Mouse (Mus musculus) liver, embryonic 13.5 days (tissue): ENCODE results near the gene Slc37a1. TPM values are rescaled to one million over a fixed set of nuclear protein-coding genes. Genes with fewer than 3 reads are reported as not detected.

Experiments used
- ATAC-seq: fragments of 200-750 bp; cut with Nextera tagmentation; 2 replicates; pipeline ENCODE4 v1.8.0; 2017; ENCODE audit warnings: low read depth, mild to moderate bottlenecking, moderate number of reproducible peaks, moderate library complexity
- DNase-seq: peaks from one replicate; pipeline ENCODE4 v3.0.0; 2022
- H3K27ac ChIP-seq: fragments of 300-500 bp; sonication (generic); 2 replicates; pipeline ENCODE4 v1.5.1; 2015; ENCODE audit warnings: moderate library complexity, mild to moderate bottlenecking, inconsistent platforms
- H3K27me3 ChIP-seq: fragments of 300-500 bp; sonication (generic); 2 replicates; pipeline ENCODE4 v1.6.1; 2015; ENCODE audit warnings: mild to moderate bottlenecking, inconsistent platforms
- H3K36me3 ChIP-seq: fragments of 300-500 bp; sonication (generic); 2 replicates; pipeline ENCODE4 v1.6.1; 2015; ENCODE audit warnings: mild to moderate bottlenecking, inconsistent platforms
- H3K4me1 ChIP-seq: fragments of 300-500 bp; sonication (generic); replicated peaks from 2 replicates; pipeline ENCODE4 v1.6.1; 2015; ENCODE audit warnings: inconsistent platforms
- H3K4me2 ChIP-seq: fragments of 300-500 bp; sonication (generic); 2 replicates; pipeline ENCODE4 v1.6.1; 2015; ENCODE audit warnings: inconsistent platforms, mild to moderate bottlenecking, moderate library complexity
- H3K4me3 ChIP-seq: fragments of 300-500 bp; sonication (generic); replicated peaks from 2 replicates; pipeline ENCODE4 v1.5.1; 2015; ENCODE audit warnings: mild to moderate bottlenecking, inconsistent platforms
- H3K9ac ChIP-seq: fragments of 300-500 bp; sonication (generic); 2 replicates; pipeline ENCODE4 v1.6.1; 2015; ENCODE audit warnings: mild to moderate bottlenecking, inconsistent platforms
- H3K9me3 ChIP-seq: fragments of 300-500 bp; sonication (generic); replicated peaks from 2 replicates; pipeline ENCODE4 v1.6.1; 2016; ENCODE audit warnings: inconsistent platforms
- WGBS: fragments of 180-500 bp; shearing (Covaris S2); methylation state at CpG from one replicate; pipeline ENCODE4 v1.1.7; 2015; ENCODE audit not compliant: insufficient replicate concordance; 5-methylcytosine and 5-hydroxymethylcytosine counted together
- polyA plus RNA-seq: library from polyadenylated mRNA; unstranded; fragments of >200 nt; fragmentation: Nextera tagmentation; extraction: Ambion mirVana; gene quantifications from 2 replicates; pipeline ENCODE4 v1.2.1, GENCODE M21; 2015

Slc37a1 gene
- polyA plus RNA-seq, 1 experiment from 2014 or later = 2.9 TPM

- WGBS = 48% methylated on average over 9 of the region's 9 CpGs
- Histone ChIP-seq H3K4me2 (no peak overlapping the region), H3K4me1 (peaks cover 22% of the 10 kb centered on the region), H3K36me3 (no peaks in the 10 kb centered on the region), H3K4me3 (no peak overlapping the region), H3K9ac (no peak overlapping the region), H3K27me3 (peaks cover 8% of the 10 kb centered on the region; the same call in 1 of the 2 replicates), H3K9me3 (no peaks in the 10 kb centered on the region), H3K27ac (no peak overlapping the region)
- DNase-seq (no peak), ATAC-seq (no peak)
These were observed 7.1 kb upstream of the Slc37a1 start for GRCm38 (mm10) chr17:31279541-31279940.

- Histone ChIP-seq H3K4me3 (no peak overlapping the region), H3K9me3 (no peaks in the 10 kb centered on the region), H3K36me3 (no peaks in the 10 kb centered on the region), H3K27ac (no peak overlapping the region), H3K27me3 (peaks cover 8% of the 10 kb centered on the region; the same call in 1 of the 2 replicates), H3K4me2 (no peak overlapping the region), H3K9ac (no peak overlapping the region), H3K4me1 (peaks cover 22% of the 10 kb centered on the region)
- no peak for DNase-seq
- 17% methylated on average over 6 of the region's 6 CpGs for WGBS
- ATAC-seq = no peak
These were observed 6.3 kb upstream of the Slc37a1 start for GRCm38 (mm10) chr17:31280269-31280668.

- H3K9me3 ChIP-seq = no peaks in the 10 kb centered on the region
- H3K4me1 ChIP-seq = peaks cover 17% of the 10 kb centered on the region
- H3K27ac ChIP-seq = no peak overlapping the region
- H3K9ac ChIP-seq = no peak overlapping the region
- DNase-seq = no peak
- ATAC-seq = no peak
- no peak overlapping the region for H3K4me3 ChIP-seq
- no peaks in the 10 kb centered on the region for H3K27me3 ChIP-seq
- WGBS = 44% methylated on average over 19 of the region's 19 CpGs
- H3K36me3 ChIP-seq = no peaks in the 10 kb centered on the region
- H3K4me2 ChIP-seq = no peak overlapping the region
These were observed 4.5 kb upstream of the Slc37a1 start for GRCm38 (mm10) chr17:31281830-31282686.

DNA sequence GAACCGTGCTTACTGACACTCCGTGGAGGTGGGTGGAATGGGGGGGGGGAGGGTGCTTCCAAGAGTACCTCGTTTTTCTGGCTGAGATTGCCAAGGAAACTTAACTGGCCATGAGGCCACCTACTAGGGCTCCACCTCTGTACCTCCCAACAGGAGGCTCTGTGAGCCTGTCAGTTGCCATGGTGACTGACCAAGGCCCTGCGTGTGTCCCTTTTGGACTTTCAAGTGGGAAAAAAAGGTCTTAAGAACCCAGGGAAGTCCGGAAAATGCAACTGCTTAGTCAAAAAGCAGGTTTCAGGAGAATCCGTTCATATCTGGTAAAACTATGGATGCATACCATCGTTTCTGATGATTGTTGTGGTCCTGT lies 3.9 kb upstream of the Slc37a1 start:
- no peak overlapping the region for H3K4me2 ChIP-seq
- ATAC-seq = no peak
- H3K9ac ChIP-seq = no peak overlapping the region
- 41% methylated on average over 7 of the region's 7 CpGs for WGBS
- H3K4me3 ChIP-seq = no peak overlapping the region
- peaks cover 14% of the 10 kb centered on the region; the same call in 1 of the 2 replicates for H3K4me1 ChIP-seq
- H3K27ac ChIP-seq = no peak overlapping the region
- H3K9me3 ChIP-seq = no peaks in the 10 kb centered on the region
- no peaks in the 10 kb centered on the region for H3K36me3 ChIP-seq
- no peaks in the 10 kb centered on the region for H3K27me3 ChIP-seq
- no peak for DNase-seq

DNA sequence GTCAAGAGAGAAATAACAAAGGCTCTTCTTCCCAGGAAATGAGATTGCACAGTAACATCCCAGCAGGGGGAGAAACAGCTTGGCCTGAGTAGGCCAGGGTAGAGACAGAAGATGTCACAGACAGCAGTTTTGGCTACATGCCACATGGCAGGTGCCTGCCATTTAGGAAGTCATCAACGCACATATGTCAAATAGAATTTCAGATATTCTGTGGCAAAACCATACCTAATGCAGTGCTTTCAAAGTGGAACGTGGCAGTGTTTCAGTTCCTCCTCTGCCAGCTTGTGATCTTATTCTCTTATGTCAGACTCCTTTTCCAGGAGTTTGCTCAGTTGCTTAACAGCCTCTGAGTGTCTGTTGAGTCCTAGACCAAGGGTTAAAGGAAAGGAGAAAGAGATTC lies 725 bp upstream of the Slc37a1 start:
- H3K4me3 ChIP-seq = no peak overlapping the region
- no peaks in the 10 kb centered on the region for H3K27me3 ChIP-seq
- no peak for ATAC-seq
- no peak for DNase-seq
- H3K9me3 ChIP-seq = no peaks in the 10 kb centered on the region
- H3K36me3 ChIP-seq = no peaks in the 10 kb centered on the region
- H3K27ac ChIP-seq = no peak overlapping the region
- no peaks in the 10 kb centered on the region for H3K4me1 ChIP-seq
- 53% methylated on average over 2 of the region's 2 CpGs for WGBS
- H3K4me2 ChIP-seq = no peak overlapping the region
- no peak overlapping the region for H3K9ac ChIP-seq

- Histone ChIP-seq H3K27me3 (no peaks in the 10 kb centered on the region), H3K4me2 (no peak overlapping the region), H3K27ac (no peak overlapping the region), H3K4me1 (no peaks in the 10 kb centered on the region), H3K4me3 (no peak overlapping the region), H3K36me3 (no peaks in the 10 kb centered on the region), H3K9me3 (no peaks in the 10 kb centered on the region), H3K9ac (no peak overlapping the region)
- ATAC-seq (no peak), DNase-seq (no peak)
- WGBS = 67% methylated on average over 3 of the region's 3 CpGs
These were observed 624 bp downstream of the Slc37a1 start for GRCm38 (mm10) chr17:31287216-31287615.

- H3K4me3 ChIP-seq = no peak overlapping the region
- no peaks in the 10 kb centered on the region for H3K27me3 ChIP-seq
- H3K27ac ChIP-seq = no peak overlapping the region
- H3K36me3 ChIP-seq = no peaks in the 10 kb centered on the region
- no peak overlapping the region for H3K9ac ChIP-seq
- no peak for ATAC-seq
- no peak for DNase-seq
- H3K4me1 ChIP-seq = no peaks in the 10 kb centered on the region
- no peak overlapping the region for H3K4me2 ChIP-seq
- no peaks in the 10 kb centered on the region for H3K9me3 ChIP-seq
- WGBS = 27% methylated on average over 7 of the region's 7 CpGs
These were observed 2.6 kb downstream of the Slc37a1 start for GRCm38 (mm10) chr17:31288999-31289726.

GRCm38 (mm10) chr17:31290311-31290710 lies 3.7 kb downstream of the Slc37a1 start:
- H3K4me2 ChIP-seq = no peak overlapping the region
- no peaks in the 10 kb centered on the region for H3K27me3 ChIP-seq
- no peak overlapping the region for H3K9ac ChIP-seq

GRCm38 (mm10) chr17:31290859-31291258 lies 4.3 kb downstream of the Slc37a1 start:
- H3K9ac ChIP-seq = no peak overlapping the region
- no peak overlapping the region for H3K4me2 ChIP-seq
- DNase-seq = no peak
- peaks cover 12% of the 10 kb centered on the region for H3K4me1 ChIP-seq
- ATAC-seq = no peak
- H3K4me3 ChIP-seq = no peak overlapping the region
- H3K9me3 ChIP-seq = no peaks in the 10 kb centered on the region
- WGBS = 47% methylated on average over 6 of the region's 6 CpGs
- no peaks in the 10 kb centered on the region for H3K36me3 ChIP-seq
- H3K27me3 ChIP-seq = peaks cover 3% of the 10 kb centered on the region; the same call in 1 of the 2 replicates
- H3K27ac ChIP-seq = no peak overlapping the region

More at GRCm38 (mm10) chr17:31290311-31290710, 3.7 kb downstream of the Slc37a1 start:
- H3K4me1 ChIP-seq = peaks cover 6% of the 10 kb centered on the region
- DNase-seq = no peak
- ATAC-seq = no peak
- H3K9me3 ChIP-seq = no peaks in the 10 kb centered on the region
- H3K36me3 ChIP-seq = no peaks in the 10 kb centered on the region
- no peak overlapping the region for H3K27ac ChIP-seq
- H3K4me3 ChIP-seq = no peak overlapping the region

DNA sequence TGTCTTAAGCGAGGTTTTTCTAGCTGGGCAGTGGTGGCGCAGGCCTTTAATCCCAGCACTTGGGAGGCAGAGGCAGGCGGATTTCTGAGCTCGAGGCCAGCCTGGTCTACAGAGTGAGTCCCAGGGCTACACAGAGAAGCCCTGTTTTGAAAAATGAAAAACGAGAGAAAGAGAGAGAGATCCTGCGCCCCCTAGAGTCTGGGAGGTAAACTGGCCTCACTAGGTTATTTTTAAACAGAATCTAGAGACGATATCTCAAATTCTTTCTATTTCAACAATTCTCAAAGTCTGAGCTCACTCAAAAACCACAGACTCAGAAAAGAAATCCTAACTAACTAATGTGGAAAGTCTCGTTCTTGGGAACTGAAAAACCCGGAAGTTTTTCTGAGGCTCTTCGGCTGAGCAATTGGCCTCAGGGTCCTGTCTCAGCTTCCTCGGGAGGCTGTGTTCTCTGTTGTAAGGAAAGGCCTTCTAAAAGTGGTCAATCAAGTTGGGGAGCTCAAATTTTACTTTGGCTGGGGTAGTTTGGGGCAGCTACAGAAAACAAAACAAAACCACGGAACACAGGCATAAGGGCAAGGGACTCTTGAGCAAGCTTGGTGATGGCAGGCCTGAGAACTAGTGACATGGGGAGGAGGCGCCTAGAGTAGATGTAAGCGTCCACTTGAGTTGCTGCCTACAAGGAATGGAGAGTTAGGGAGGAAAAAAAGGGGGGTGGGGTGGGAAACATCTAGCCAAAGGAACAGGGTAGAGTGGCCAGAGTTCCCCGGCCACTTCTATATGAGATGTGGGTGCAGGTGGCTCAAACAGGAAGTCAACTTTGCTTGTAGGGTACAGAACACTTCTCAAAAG lies 8.0 kb downstream of the Slc37a1 start:
- no peaks in the 10 kb centered on the region for H3K36me3 ChIP-seq
- H3K9me3 ChIP-seq = no peaks in the 10 kb centered on the region
- peaks cover 38% of the 10 kb centered on the region for H3K4me1 ChIP-seq
- ATAC-seq (no peak), DNase-seq (no peak)
- H3K27ac ChIP-seq = no peak overlapping the region
- peaks cover 9% of the 10 kb centered on the region; the same call in 1 of the 2 replicates for H3K27me3 ChIP-seq
- H3K4me3 ChIP-seq = peak overlapping the region; percentile 69
- 56% methylated on average over 15 of the region's 15 CpGs for WGBS
- peak overlapping the region; percentile 76; the same call in 1 of the 2 replicates for H3K9ac ChIP-seq
- H3K4me2 ChIP-seq = peak overlapping the region; percentile 98
